Comparison of ENCODE assay signal across 8 mouse cellular contexts in genomic region chr13:111687285-111687781, GRCm38 (mm10). TPM values are rescaled to one million over a fixed set of nuclear protein-coding genes. Genes with fewer than 3 reads are reported as not detected.
DNase-seq lines count a peak whose midpoint lies in the region; ATAC-seq lines count a peak whose summit lies in the region.

No protein-coding gene starts in this region.

- 0 out of 2 replicates have a peak, but pooled peaks cover 2% of the 10 kb centered on the region for H3K27me3 ChIP-seq in neural tube, embryonic 11.5 days (ENCODE audit: control insufficient read depth, insufficient read depth, low read length)
- H3K27me3 ChIP-seq in embryonic facial prominence, embryonic 11.5 days (ENCODE audit: control insufficient read depth, insufficient read depth, low read length): no peaks in the 10 kb centered on the region
- H3K27me3 ChIP-seq in limb, embryonic 12.5 days: no peaks in the 10 kb centered on the region
- no peaks in the 10 kb centered on the region for H3K27me3 ChIP-seq in midbrain, embryonic 14.5 days (ENCODE audit: control insufficient read depth, insufficient read depth, low read length)

- ATAC-seq in neural tube, embryonic 11.5 days (ENCODE audit: insufficient read depth, low FRiP score, low TSS enrichment): peak; percentile 48
- peak; percentile 81 for ATAC-seq in embryonic facial prominence, embryonic 11.5 days (replicated peaks; ENCODE audit: insufficient number of reproducible peaks, low FRiP score, low TSS enrichment, low read depth)
- ATAC-seq in limb, embryonic 12.5 days (ENCODE audit: insufficient number of reproducible peaks, insufficient read depth, low FRiP score, low TSS enrichment, low read depth): peak; percentile 63
- peak; percentile 38 for ATAC-seq in midbrain, embryonic 14.5 days (ENCODE audit: low FRiP score, low TSS enrichment)

- H3K27ac ChIP-seq in neural tube, embryonic 11.5 days (ENCODE audit: low read depth, low read length): peak overlapping the region; percentile 96
- peak overlapping the region; percentile 92 for H3K27ac ChIP-seq in embryonic facial prominence, embryonic 11.5 days (replicated peaks; ENCODE audit: low read depth, low read length)
- H3K27ac ChIP-seq in limb, embryonic 12.5 days: peak overlapping the region; percentile 97
- peak overlapping the region; percentile 98 for H3K27ac ChIP-seq in midbrain, embryonic 14.5 days (replicated peaks; ENCODE audit: low read depth, low read length)

- DNase-seq in neural tube, embryonic 11.5 days (ENCODE audit: low spot score): peak; percentile 80
- DNase-seq in neural tube, embryonic 10.5 days (ENCODE audit: extremely low spot score, low spot score): no peak
- DNase-seq in embryonic facial prominence, embryonic 11.5 days (ENCODE audit: low spot score): peak; percentile 83
- DNase-seq in heart, adult 11 months: peak; percentile 97
- DNase-seq in kidney, adult 18-20 months: peak; percentile 77
- peak; percentile 83 for DNase-seq in midbrain, embryonic 14.5 days
- DNase-seq in spleen, postnatal 14 days (ENCODE audit: low spot score in 2 of 2): peak; percentile 63 to 65

- under 1% methylated on average over 35 of the region's 35 CpGs for WGBS in neural tube, embryonic 11.5 days
- under 1% methylated on average over 35 of the region's 35 CpGs for WGBS in embryonic facial prominence, embryonic 11.5 days
- under 1% methylated on average over 35 of the region's 35 CpGs for WGBS in limb, embryonic 12.5 days
- WGBS in midbrain, embryonic 14.5 days: under 1% methylated on average over 35 of the region's 35 CpGs

- H3K9me3 ChIP-seq in neural tube, embryonic 11.5 days (ENCODE audit: control insufficient read depth, low read length): no peaks in the 10 kb centered on the region
- no peaks in the 10 kb centered on the region for H3K9me3 ChIP-seq in embryonic facial prominence, embryonic 11.5 days (replicated peaks; ENCODE audit: control insufficient read depth, low read length)
- no peaks in the 10 kb centered on the region for H3K9me3 ChIP-seq in limb, embryonic 12.5 days
- H3K9me3 ChIP-seq in midbrain, embryonic 14.5 days (ENCODE audit: control insufficient read depth, low read length): no peaks in the 10 kb centered on the region

- no peaks in the 10 kb centered on the region for H3K4me1 ChIP-seq in neural tube, embryonic 11.5 days (ENCODE audit: control insufficient read depth, insufficient read depth, low read length)
- H3K4me1 ChIP-seq in embryonic facial prominence, embryonic 11.5 days (ENCODE audit: control insufficient read depth, insufficient read depth, low read length): no peaks in the 10 kb centered on the region
- peaks cover 3% of the 10 kb centered on the region; the same call in 1 of the 2 replicates for H3K4me1 ChIP-seq in limb, embryonic 12.5 days (replicated peaks)
- H3K4me1 ChIP-seq in midbrain, embryonic 14.5 days (ENCODE audit: control insufficient read depth, insufficient read depth, low read length): no peaks in the 10 kb centered on the region; the same call in 1 of the 2 replicates

- peak overlapping the region; percentile 98 for H3K4me3 ChIP-seq in neural tube, embryonic 11.5 days (ENCODE audit: low read depth, low read length)
- H3K4me3 ChIP-seq in embryonic facial prominence, embryonic 11.5 days (ENCODE audit: low read depth, low read length): peak overlapping the region; percentile 87
- H3K4me3 ChIP-seq in limb, embryonic 12.5 days (replicated peaks): peak overlapping the region; percentile 95
- H3K4me3 ChIP-seq in midbrain, embryonic 14.5 days (replicated peaks; ENCODE audit: low read depth, low read length): peak overlapping the region; percentile 93

- no peaks in the 10 kb centered on the region for H3K36me3 ChIP-seq in neural tube, embryonic 11.5 days (ENCODE audit: control insufficient read depth, insufficient read depth, low read length)
- no peaks in the 10 kb centered on the region for H3K36me3 ChIP-seq in embryonic facial prominence, embryonic 11.5 days (replicated peaks; ENCODE audit: control insufficient read depth, insufficient read depth, low read depth, low read length)
- H3K36me3 ChIP-seq in limb, embryonic 12.5 days: peaks cover 14% of the 10 kb centered on the region
- peaks cover 13% of the 10 kb centered on the region for H3K36me3 ChIP-seq in midbrain, embryonic 14.5 days (ENCODE audit: control insufficient read depth, insufficient read depth, low read length)

- H3K9ac ChIP-seq in neural tube, embryonic 11.5 days (ENCODE audit: low read length): peak overlapping the region; percentile 97
- H3K9ac ChIP-seq in embryonic facial prominence, embryonic 11.5 days (replicated peaks; ENCODE audit: low read length): peak overlapping the region; percentile 99
- peak overlapping the region; percentile 98 for H3K9ac ChIP-seq in limb, embryonic 12.5 days (replicated peaks)
- H3K9ac ChIP-seq in midbrain, embryonic 14.5 days (replicated peaks; ENCODE audit: low read length): peak overlapping the region; percentile 97

- H3K4me2 ChIP-seq in neural tube, embryonic 11.5 days (ENCODE audit: low read depth): peak overlapping the region; percentile 88
- peak overlapping the region; percentile 89 for H3K4me2 ChIP-seq in embryonic facial prominence, embryonic 11.5 days (ENCODE audit: low read depth, low read length)
- H3K4me2 ChIP-seq in limb, embryonic 12.5 days: peak overlapping the region; percentile 83
- H3K4me2 ChIP-seq in midbrain, embryonic 14.5 days (ENCODE audit: low read length): peak overlapping the region; percentile 88

RNA-seq across cellular contexts. Expression of gene Mier3, which starts 6.6 kb away (rescaled TPM):
- 24.9 and 26.8 TPM in 2 replicates for polyA plus RNA-seq in neural tube, embryonic 11.5 days (2014; fragmentation: Nextera tagmentation; extraction: Ambion mirVana)
- polyA plus RNA-seq in embryonic facial prominence, embryonic 11.5 days (2014; fragmentation: Nextera tagmentation; extraction: Ambion mirVana): 29.8 and 31.5 TPM in 2 replicates
- polyA plus RNA-seq in limb, embryonic 12.5 days (2016; fragmentation: Nextera tagmentation; extraction: Ambion mirVana): 27.1 and 30.0 TPM in 2 replicates
- polyA plus RNA-seq in midbrain, embryonic 14.5 days (2014; fragmentation: Nextera tagmentation; extraction: Ambion mirVana): 27.5 and 27.9 TPM in 2 replicates
